Mouse (Mus musculus) naive thymus-derived CD4-positive, alpha-beta T cell, adult 2 months (primary cell): ENCODE data around the gene Dnajb6.
"Not testable (repeated sequence)": the region's sequence is repeated elsewhere in the genome, so short reads cannot be mapped to it uniquely, and the experiment has no call there.

ENCODE experiments used
- DNase-seq: peaks from one replicate; pipeline ENCODE4 v3.0.0-alpha.2; 2011; ENCODE audit warnings: low read depth

The Dnajb6 gene

GRCm38 (mm10) chr5:29759318-29759717, 23.8 kb downstream of the Dnajb6 start:
- DNase-seq, result no peak

GRCm38 (mm10) chr5:29770935-29771334, 35.4 kb downstream of the Dnajb6 start:
- no peak for DNase-seq

GRCm38 (mm10) chr5:29772038-29772437, 36.5 kb downstream of the Dnajb6 start:
- DNase-seq, result no peak

- no peak for DNase-seq
These were observed 37.3 kb downstream of the Dnajb6 start for GRCm38 (mm10) chr5:29772651-29773330.

GRCm38 (mm10) chr5:29773460-29774150, 38.1 kb downstream of the Dnajb6 start:
- DNase-seq, result no peak

GRCm38 (mm10) chr5:29775437-29775836, 39.9 kb downstream of the Dnajb6 start:
- no peak for DNase-seq

GRCm38 (mm10) chr5:29778029-29778428, 42.5 kb downstream of the Dnajb6 start:
- no peak for DNase-seq

GRCm38 (mm10) chr5:29779733-29780132, 44.2 kb downstream of the Dnajb6 start:
- not testable (repeated sequence) for DNase-seq

GRCm38 (mm10) chr5:29782261-29782660, 46.8 kb downstream of the Dnajb6 start:
- no peak for DNase-seq

- not testable (repeated sequence) for DNase-seq
These were observed 49.4 kb downstream of the Dnajb6 start for GRCm38 (mm10) chr5:29784906-29785305.

GRCm38 (mm10) chr5:29785953-29786352, 50.5 kb downstream of the Dnajb6 start:
- DNase-seq, result not testable (repeated sequence)

GRCm38 (mm10) chr5:29794933-29795332, 59.4 kb downstream of the Dnajb6 start:
- DNase-seq, result not testable (repeated sequence)

GRCm38 (mm10) chr5:29808940-29809339, 73.5 kb downstream of the Dnajb6 start:
- DNase-seq, result no peak

GRCm38 (mm10) chr5:29811377-29811921, 76.0 kb downstream of the Dnajb6 start:
- not testable (repeated sequence) for DNase-seq

GRCm38 (mm10) chr5:29816523-29817242, 81.2 kb downstream of the Dnajb6 start:
- DNase-seq, result no peak

GRCm38 (mm10) chr5:29817400-29817799, 81.9 kb downstream of the Dnajb6 start:
- no peak for DNase-seq

GRCm38 (mm10) chr5:29818287-29818686, 82.8 kb downstream of the Dnajb6 start:
- DNase-seq, result no peak

GRCm38 (mm10) chr5:29824796-29825195, 89.3 kb downstream of the Dnajb6 start:
- DNase-seq, result peak; percentile 21

- DNase-seq, result no peak
These were observed 91.3 kb downstream of the Dnajb6 start for GRCm38 (mm10) chr5:29826780-29827179.

GRCm38 (mm10) chr5:29842444-29843166, 107.1 kb downstream of the Dnajb6 start:
- no peak for DNase-seq

GRCm38 (mm10) chr5:29845038-29845437, 109.5 kb downstream of the Dnajb6 start:
- no peak for DNase-seq

- no peak for DNase-seq
These were observed 112.0 kb downstream of the Dnajb6 start for GRCm38 (mm10) chr5:29847494-29847893.
